Mouse (Mus musculus) heart, adult 2 months (tissue): ENCODE measurements around the gene Wfdc1.

Experiments used
- CTCF ChIP-seq: fragments of 200-600 bp; IDR thresholded peaks from 2 replicates; pipeline ENCODE4 v1.8.1; 2022; ENCODE audit warnings: antibody characterized with exemption, mild to moderate bottlenecking, moderate library complexity
- EP300 ChIP-seq: fragments of 200-500 bp; IDR thresholded peaks from 2 replicates; pipeline ENCODE4 v1.6.1; 2011; ENCODE audit warnings: low read depth, low read length, control low read depth; ENCODE audit not compliant: insufficient read depth
- POLR2A ChIP-seq: fragments of 200-500 bp; IDR thresholded peaks from 2 replicates; pipeline ENCODE4 v1.6.1; 2011; ENCODE audit warnings: mild to moderate bottlenecking, low read depth, low read length, control low read depth; ENCODE audit not compliant: insufficient read depth

DNA sequence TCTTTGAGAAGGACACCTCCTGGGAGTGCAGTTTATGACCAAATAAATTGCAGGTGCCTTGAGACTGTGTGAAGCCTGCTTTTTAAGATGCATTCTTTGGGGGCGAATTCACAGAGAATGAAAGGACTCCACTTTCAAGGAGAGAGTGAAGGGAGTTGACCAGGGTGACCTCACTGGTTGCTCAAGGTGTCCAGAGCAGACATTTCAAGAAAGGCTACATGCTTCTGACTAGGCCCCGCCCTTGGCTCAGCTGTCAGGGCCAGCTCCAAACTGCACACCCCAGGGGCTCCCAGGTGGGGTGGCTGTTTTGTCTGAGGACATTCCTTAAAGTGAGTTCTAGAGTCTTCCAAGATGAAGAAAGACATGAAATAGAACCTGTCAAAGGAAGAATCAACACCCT lies 31.0 kb downstream of the Wfdc1 start:
- TF ChIP-seq POLR2A (no peak), CTCF (no peak), EP300 (no peak)
